Mouse (Mus musculus): ENCODE data around the gene Plekhg1. TPM values are rescaled to one million over a fixed set of nuclear protein-coding genes. Genes with fewer than 3 reads are reported as not detected.

Plekhg1 gene
- 3.7 and 4.6 TPM in 2 replicates for polyA plus RNA-seq (2015; fragmentation: Nextera tagmentation; extraction: Ambion mirVana)

DNA sequence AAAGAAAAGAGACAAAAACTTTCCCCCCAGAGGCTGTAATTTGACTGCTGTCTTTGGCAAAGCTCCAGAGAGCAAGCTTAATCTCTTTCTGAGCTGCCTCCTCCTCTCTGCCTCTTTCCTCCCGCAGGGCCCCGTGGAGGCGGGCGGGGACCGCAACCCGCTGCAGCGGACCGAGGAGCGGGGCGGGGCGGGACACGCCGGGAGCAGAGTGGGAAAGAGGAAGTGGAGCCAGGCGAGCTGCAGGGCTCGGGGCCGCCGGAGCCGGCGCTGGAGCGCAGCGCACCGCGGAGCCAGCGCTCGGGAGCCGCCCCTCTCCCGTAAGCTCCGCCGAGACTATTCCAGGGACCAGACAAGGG, at the start of gene Plekhg1:
TSS of gene Plekhg1 (plus strand) at position 217 of the 356 bp plus-strand sequence.

DNA sequence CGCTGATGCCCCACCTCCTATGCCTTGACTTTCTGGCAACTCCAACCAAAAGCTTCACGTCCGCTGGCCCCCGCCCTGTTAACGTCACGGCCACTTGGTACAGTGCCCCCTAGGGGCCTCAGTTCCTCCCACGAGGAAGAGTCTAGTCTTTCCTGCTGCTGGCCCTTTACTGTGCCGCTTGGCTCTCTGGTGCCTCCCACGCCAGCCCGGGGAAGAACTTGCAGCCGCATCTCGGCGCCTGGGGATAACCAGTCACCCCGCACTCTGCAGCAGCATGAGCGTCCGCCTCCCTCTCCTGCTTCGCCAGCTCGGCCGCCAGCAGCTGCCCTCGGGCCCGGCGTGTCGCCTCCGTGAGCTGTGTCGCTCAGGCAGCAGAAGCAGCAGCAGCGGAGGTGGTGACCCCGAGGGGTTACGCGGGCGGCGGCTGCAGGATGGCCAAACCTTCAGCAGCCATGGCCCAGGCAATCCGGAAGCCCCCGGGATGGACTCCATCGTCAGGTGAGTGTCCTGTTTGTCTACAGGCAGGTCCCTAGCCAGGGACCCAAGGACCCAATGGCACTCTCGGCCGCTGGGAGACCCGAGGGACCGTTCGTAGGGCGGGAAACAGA, 232.9 kb downstream of the Plekhg1 start, which contains the start of gene Mthfd1l:
TSS of gene Mthfd1l (plus strand) at position 138 of the 608 bp plus-strand sequence.

Other genes with a start within 250 kb of the Plekhg1 start
- gene Iyd, start 200.1 kb upstream of the Plekhg1 start, polyA plus RNA-seq (2015; fragmentation: Nextera tagmentation; extraction: Ambion mirVana), result 0.16 and 0.21 TPM in 2 replicates
- 2.9 and 3.6 TPM in 2 replicates for gene Mthfd1l, start 232.8 kb downstream of the Plekhg1 start, polyA plus RNA-seq (2015; fragmentation: Nextera tagmentation; extraction: Ambion mirVana)

All from skeletal muscle tissue, postnatal 0 days (tissue).